Mouse (Mus musculus): ENCODE measurements around the gene 9930111J21Rik1. TPM values are rescaled to one million over a fixed set of nuclear protein-coding genes. Genes with fewer than 3 reads are reported as not detected.
"Not testable (repeated sequence)": the region's sequence is repeated elsewhere in the genome, so short reads cannot be mapped to it uniquely, and the experiment has no call there.

The 9930111J21Rik1 gene
- polyA plus RNA-seq (2016; fragmentation: Nextera tagmentation; extraction: Ambion mirVana), result 0.28 and 0.34 TPM in 2 replicates

- not testable (repeated sequence) for H3K4me3 ChIP-seq; H3K4me1 ChIP-seq; H3K27ac ChIP-seq (replicated peaks); H3K9me3 ChIP-seq (replicated peaks); DNase-seq (ENCODE audit: low spot score); H3K36me3 ChIP-seq; H3K27me3 ChIP-seq (ENCODE audit: low read depth, poor library complexity, severe bottlenecking)
- no CpG with 5 or more reads among the region's 3 CpGs for WGBS
Measured at GRCm38 (mm10) chr11:48979251-48979650, at the start of gene 9930111J21Rik1. Gene 9930111J21Rik1 (minus strand): TSS chr11:48979398.

GRCm38 (mm10) chr11:49012074-49012473, 32.9 kb upstream of the 9930111J21Rik1 start:
- not testable (repeated sequence) for H3K4me3 ChIP-seq; H3K4me1 ChIP-seq; DNase-seq (ENCODE audit: low spot score); H3K27ac ChIP-seq (replicated peaks); H3K9me3 ChIP-seq (replicated peaks); H3K36me3 ChIP-seq; H3K27me3 ChIP-seq (ENCODE audit: low read depth, poor library complexity, severe bottlenecking)

GRCm38 (mm10) chr11:49006785-49007184, 27.6 kb upstream of the 9930111J21Rik1 start:
- not testable (repeated sequence) for H3K36me3 ChIP-seq; DNase-seq (ENCODE audit: low spot score); H3K27ac ChIP-seq (replicated peaks); H3K4me1 ChIP-seq; H3K4me3 ChIP-seq; H3K9me3 ChIP-seq (replicated peaks); H3K27me3 ChIP-seq (ENCODE audit: low read depth, poor library complexity, severe bottlenecking)
- 60% methylated on average over 1 of the region's 1 CpGs for WGBS

GRCm38 (mm10) chr11:49006317-49006716, 27.1 kb upstream of the 9930111J21Rik1 start:
- not testable (repeated sequence) for H3K27ac ChIP-seq (replicated peaks); H3K4me3 ChIP-seq; DNase-seq (ENCODE audit: low spot score); H3K4me1 ChIP-seq; H3K27me3 ChIP-seq (ENCODE audit: low read depth, poor library complexity, severe bottlenecking); H3K9me3 ChIP-seq (replicated peaks); H3K36me3 ChIP-seq
- WGBS, result 75% methylated on average over 2 of the region's 2 CpGs

- WGBS, result 82% methylated on average over 1 of the region's 1 CpGs
- not testable (repeated sequence) for H3K9me3 ChIP-seq (replicated peaks); H3K4me3 ChIP-seq; H3K27ac ChIP-seq (replicated peaks); H3K36me3 ChIP-seq; H3K4me1 ChIP-seq; H3K27me3 ChIP-seq (ENCODE audit: low read depth, poor library complexity, severe bottlenecking); DNase-seq (ENCODE audit: low spot score)
Measured at GRCm38 (mm10) chr11:49000411-49000810, 21.2 kb upstream of the 9930111J21Rik1 start.

GRCm38 (mm10) chr11:48994018-48994417, 14.8 kb upstream of the 9930111J21Rik1 start, which contains the start of gene Tgtp1:
Gene Tgtp1 (minus strand): TSS chr11:48994172.
- not testable (repeated sequence) for H3K27ac ChIP-seq (replicated peaks); H3K36me3 ChIP-seq; H3K4me1 ChIP-seq; H3K4me3 ChIP-seq; H3K27me3 ChIP-seq (ENCODE audit: low read depth, poor library complexity, severe bottlenecking); DNase-seq (ENCODE audit: low spot score); H3K9me3 ChIP-seq (replicated peaks)
- WGBS, result 78% methylated on average over 2 of the region's 2 CpGs

GRCm38 (mm10) chr11:48993296-48993695, 14.1 kb upstream of the 9930111J21Rik1 start:
- H3K4me1 ChIP-seq; H3K36me3 ChIP-seq; H3K9me3 ChIP-seq (replicated peaks); H3K27ac ChIP-seq (replicated peaks); DNase-seq (ENCODE audit: low spot score); H3K27me3 ChIP-seq (ENCODE audit: low read depth, poor library complexity, severe bottlenecking); H3K4me3 ChIP-seq: not testable (repeated sequence)
- 79% methylated on average over 10 of the region's 10 CpGs for WGBS

- not testable (repeated sequence) for H3K9me3 ChIP-seq (replicated peaks); H3K36me3 ChIP-seq; H3K27ac ChIP-seq (replicated peaks); H3K27me3 ChIP-seq (ENCODE audit: low read depth, poor library complexity, severe bottlenecking); DNase-seq (ENCODE audit: low spot score); H3K4me3 ChIP-seq; H3K4me1 ChIP-seq
- 77% methylated on average over 4 of the region's 4 CpGs for WGBS
Measured at GRCm38 (mm10) chr11:48991740-48992520, 12.7 kb upstream of the 9930111J21Rik1 start, which contains the start of gene Gm12185. Gene Gm12185 (minus strand): TSS chr11:48992226.

GRCm38 (mm10) chr11:48989981-48990380, 10.8 kb upstream of the 9930111J21Rik1 start:
- not testable (repeated sequence) for H3K27me3 ChIP-seq (ENCODE audit: low read depth, poor library complexity, severe bottlenecking); H3K4me3 ChIP-seq; DNase-seq (ENCODE audit: low spot score); H3K9me3 ChIP-seq (replicated peaks); H3K27ac ChIP-seq (replicated peaks); H3K4me1 ChIP-seq; H3K36me3 ChIP-seq
- WGBS, result 81% methylated on average over 2 of the region's 2 CpGs

- DNase-seq (ENCODE audit: low spot score); H3K27me3 ChIP-seq (ENCODE audit: low read depth, poor library complexity, severe bottlenecking); H3K9me3 ChIP-seq (replicated peaks); H3K36me3 ChIP-seq; H3K4me1 ChIP-seq; H3K27ac ChIP-seq (replicated peaks); H3K4me3 ChIP-seq: not testable (repeated sequence)
- 76% methylated on average over 2 of the region's 3 CpGs for WGBS
Measured at GRCm38 (mm10) chr11:48988219-48988618, 9.0 kb upstream of the 9930111J21Rik1 start.

- H3K4me1 ChIP-seq; H3K27ac ChIP-seq (replicated peaks); H3K9me3 ChIP-seq (replicated peaks); H3K27me3 ChIP-seq (ENCODE audit: low read depth, poor library complexity, severe bottlenecking); H3K36me3 ChIP-seq; DNase-seq (ENCODE audit: low spot score); H3K4me3 ChIP-seq: not testable (repeated sequence)
- whole genome bisulfite sequencing, result no CpG with 5 or more reads among the region's 3 CpGs
Measured at GRCm38 (mm10) chr11:48982848-48983247, 3.6 kb upstream of the 9930111J21Rik1 start.

- WGBS, result no CpG with 5 or more reads among the region's 5 CpGs
- H3K9me3 ChIP-seq (replicated peaks); H3K27me3 ChIP-seq (ENCODE audit: low read depth, poor library complexity, severe bottlenecking); H3K4me3 ChIP-seq; H3K27ac ChIP-seq (replicated peaks); H3K4me1 ChIP-seq; H3K36me3 ChIP-seq; DNase-seq (ENCODE audit: low spot score): not testable (repeated sequence)
Measured at GRCm38 (mm10) chr11:48980052-48980451, 854 bp upstream of the 9930111J21Rik1 start.

- DNase-seq (ENCODE audit: low spot score); H3K4me3 ChIP-seq; H3K9me3 ChIP-seq (replicated peaks); H3K27ac ChIP-seq (replicated peaks); H3K27me3 ChIP-seq (ENCODE audit: low read depth, poor library complexity, severe bottlenecking); H3K4me1 ChIP-seq; H3K36me3 ChIP-seq: not testable (repeated sequence)
- WGBS, result no CpG with 5 or more reads among the region's 1 CpGs
Measured at GRCm38 (mm10) chr11:48978240-48978939, 808 bp downstream of the 9930111J21Rik1 start, which contains the start of gene Olfr56. Gene Olfr56 (plus strand): TSS chr11:48978889.
